Mouse (Mus musculus) limb, embryonic 14.5 days (tissue): ENCODE data around the gene Klf1. TPM values are rescaled to one million over a fixed set of nuclear protein-coding genes. Genes with fewer than 3 reads are reported as not detected.

Experiments used
- ATAC-seq: fragments of 200-750 bp; cut with Nextera tagmentation; 2 replicates; pipeline ENCODE4 v1.8.0; 2017; ENCODE audit warnings: low read depth, moderate number of reproducible peaks, moderate TSS enrichment; ENCODE audit not compliant: low FRiP score
- DNase-seq: peaks from one replicate; pipeline ENCODE4 v3.0.0-alpha.2; 2015; ENCODE audit warnings: low spot score
- H3K27ac ChIP-seq: fragments of 300-500 bp; sonication (generic); replicated peaks from 2 replicates; pipeline ENCODE4 v1.5.1; 2014; ENCODE audit warnings: low read depth, mild to moderate bottlenecking, low read length, moderate library complexity, mixed read lengths
- H3K27me3 ChIP-seq: fragments of 300-500 bp; sonication (generic); 2 replicates; pipeline ENCODE4 v1.6.1; 2014; ENCODE audit warnings: low read length, mixed read lengths; ENCODE audit not compliant: control insufficient read depth, insufficient read depth
- H3K36me3 ChIP-seq: fragments of 300-500 bp; sonication (generic); 2 replicates; pipeline ENCODE4 v1.6.1; 2014; ENCODE audit warnings: mild to moderate bottlenecking, low read length, moderate library complexity, mixed read lengths; ENCODE audit not compliant: control insufficient read depth, insufficient read depth
- H3K4me1 ChIP-seq: fragments of 300-500 bp; sonication (generic); 2 replicates; pipeline ENCODE4 v1.6.1; 2014; ENCODE audit warnings: antibody characterized with exemption, low read length, mixed read lengths; ENCODE audit not compliant: control insufficient read depth, insufficient read depth
- H3K4me2 ChIP-seq: fragments of 300-500 bp; sonication (generic); replicated peaks from 2 replicates; pipeline ENCODE4 v1.6.1; 2014; ENCODE audit warnings: low read depth, mild to moderate bottlenecking, low read length, moderate library complexity; ENCODE audit not compliant: severe bottlenecking
- H3K4me3 ChIP-seq: fragments of 300-500 bp; sonication (generic); replicated peaks from 2 replicates; pipeline ENCODE4 v1.5.1; 2014; ENCODE audit warnings: low read length
- H3K9ac ChIP-seq: fragments of 300-500 bp; sonication (generic); 2 replicates; pipeline ENCODE4 v1.6.1; 2014; ENCODE audit warnings: mild to moderate bottlenecking, low read depth, low read length, moderate library complexity; ENCODE audit not compliant: severe bottlenecking
- H3K9me3 ChIP-seq: fragments of 300-500 bp; sonication (generic); 2 replicates; pipeline ENCODE4 v1.6.1; 2016; ENCODE audit warnings: low read length; ENCODE audit not compliant: control insufficient read depth
- POLR2A ChIP-seq: fragments of 200-500 bp; IDR thresholded peaks from 2 replicates; pipeline ENCODE4 v1.8.0; 2012; ENCODE audit warnings: inconsistent platforms, mild to moderate bottlenecking, moderate library complexity, borderline replicate concordance; ENCODE audit not compliant: insufficient read depth, insufficient read length; ENCODE audit errors: extremely low read depth
- WGBS: fragments of 180-500 bp; shearing (Covaris S2); extraction: QIAGEN DNeasy Blood & Tissue Kit; methylation state at CpG from one replicate; pipeline ENCODE4 v1.1.7; 2014; 5-methylcytosine and 5-hydroxymethylcytosine counted together
- polyA plus RNA-seq, 2 experiments: library from polyadenylated mRNA; depleted of rRNA in 1 of 2; stranded (reverse) in 1 of 2; unstranded in 1 of 2; fragments of >200 nt; fragmentation: Nextera tagmentation in 1 of 2; extraction: Ambion mirVana in 1 of 2; gene quantifications; 2 replicates each; pipeline versions ENCODE4 v1.2.1 to v1.2.3; 2012 to 2014

The Klf1 gene
- polyA plus RNA-seq, 2 experiments = 2.0 to 2.5 TPM

GRCm38 (mm10) chr8:84910551-84910950, 8.8 kb downstream of the Klf1 start:
- Histone ChIP-seq H3K36me3 (no peaks in the 10 kb centered on the region), H3K4me3 (no peak overlapping the region), H3K27ac (no peak overlapping the region), H3K4me1 (peaks cover 9% of the 10 kb centered on the region; the same call in 1 of the 2 replicates), H3K9me3 (no peaks in the 10 kb centered on the region), H3K27me3 (peaks cover 19% of the 10 kb centered on the region), H3K9ac (no peak overlapping the region), H3K4me2 (no peak overlapping the region)
- WGBS = 76% methylated on average over 6 of the region's 6 CpGs
- no peak for TF ChIP-seq POLR2A
- ATAC-seq (no peak), DNase-seq (no peak)

DNA sequence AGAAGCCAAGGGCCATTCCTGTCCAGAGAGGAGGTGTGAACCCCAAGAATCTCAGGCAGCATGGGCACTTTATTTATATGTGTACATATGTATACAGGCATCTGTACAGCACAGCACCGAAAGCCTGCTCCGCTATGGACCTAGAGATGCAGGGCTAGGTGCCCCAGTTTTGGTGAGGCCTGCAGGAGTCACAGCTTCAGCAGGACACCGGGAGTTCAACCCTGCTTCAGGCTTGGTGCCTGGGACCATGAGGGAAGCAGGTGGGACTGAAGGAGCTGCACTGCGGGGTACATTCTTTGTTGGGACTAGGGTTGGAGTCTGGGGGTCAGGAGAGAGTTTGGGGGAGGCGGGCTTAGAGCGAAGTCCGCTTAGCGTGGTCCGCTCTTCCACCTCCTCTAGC, 10.1 kb downstream of the Klf1 start:
- Histone ChIP-seq H3K4me2 (no peak overlapping the region), H3K4me3 (no peak overlapping the region; the same call in 1 of the 2 replicates), H3K9me3 (no peaks in the 10 kb centered on the region), H3K27me3 (peaks cover 19% of the 10 kb centered on the region), H3K4me1 (peaks cover 9% of the 10 kb centered on the region; the same call in 1 of the 2 replicates), H3K36me3 (no peaks in the 10 kb centered on the region), H3K9ac (no peak overlapping the region), H3K27ac (no peak overlapping the region)
- 84% methylated on average over 9 of the region's 9 CpGs for WGBS
- ATAC-seq (no peak), DNase-seq (no peak)
- no peak for TF ChIP-seq POLR2A

- Histone ChIP-seq H3K4me1 (peaks cover 9% of the 10 kb centered on the region; the same call in 1 of the 2 replicates), H3K27me3 (peaks cover 19% of the 10 kb centered on the region), H3K36me3 (no peaks in the 10 kb centered on the region), H3K4me2 (peak overlapping the region; percentile 88), H3K9me3 (no peaks in the 10 kb centered on the region), H3K9ac (peak overlapping the region; percentile 62), H3K4me3 (peak overlapping the region; percentile 48), H3K27ac (no peak overlapping the region)
- WGBS = 24% methylated on average over 27 of the region's 27 CpGs
- no peak for TF ChIP-seq POLR2A
- DNase-seq = no peak
- ATAC-seq = no peak
Measured at GRCm38 (mm10) chr8:84912391-84912790, 10.7 kb downstream of the Klf1 start.

GRCm38 (mm10) chr8:84912895-84913501, 11.3 kb downstream of the Klf1 start:
- WGBS = 1% methylated on average over 55 of the region's 55 CpGs
- Histone ChIP-seq H3K9ac (peak overlapping the region; percentile 62), H3K4me3 (peak overlapping the region; percentile 48), H3K27ac (no peak overlapping the region), H3K36me3 (no peaks in the 10 kb centered on the region), H3K4me1 (peaks cover 9% of the 10 kb centered on the region; the same call in 1 of the 2 replicates), H3K27me3 (peaks cover 19% of the 10 kb centered on the region), H3K9me3 (no peaks in the 10 kb centered on the region), H3K4me2 (peak overlapping the region; percentile 88)
- peak; percentile 53 for ATAC-seq
- DNase-seq = peak; percentile 42
- TF ChIP-seq POLR2A = no peak

GRCm38 (mm10) chr8:84913502-84913900, 11.8 kb downstream of the Klf1 start:
- TF ChIP-seq POLR2A = no peak
- DNase-seq (no peak), ATAC-seq (no peak)
- H3K9ac ChIP-seq = peak overlapping the region; percentile 62
- peak overlapping the region; percentile 88 for H3K4me2 ChIP-seq
- H3K4me1 ChIP-seq = peaks cover 9% of the 10 kb centered on the region; the same call in 1 of the 2 replicates
- H3K27me3 ChIP-seq = peaks cover 19% of the 10 kb centered on the region
- H3K9me3 ChIP-seq = no peaks in the 10 kb centered on the region
- no peak overlapping the region for H3K27ac ChIP-seq
- H3K4me3 ChIP-seq = peak overlapping the region; percentile 48
- 9% methylated on average over 9 of the region's 9 CpGs for WGBS
- no peaks in the 10 kb centered on the region for H3K36me3 ChIP-seq
